9 mouse cellular contexts compared by ENCODE assay signal in genomic region chr6:87812656-87813055, GRCm38 (mm10). TPM values are rescaled to one million over a fixed set of nuclear protein-coding genes. Genes with fewer than 3 reads are reported as not detected.
DNase-seq lines count a peak whose midpoint lies in the region; ATAC-seq and TF ChIP-seq lines count a peak whose summit lies in the region.
"Had no signal": no experiment of that assay in that cellular context is flagged by ENCODE, and none has a peak within 500 bp of the region (broad histone marks: within the 10 kb centered on the region; RNA-seq: fewer than 3 reads in every experiment).

No protein-coding gene starts in this region.

- no peak for TF ChIP-seq CTCF in gastrocnemius, adult 2 months (IDR thresholded peaks at IDR 0.05)
- TF ChIP-seq CTCF in lung, adult 2 months (IDR thresholded peaks at IDR 0.05; ENCODE audit: insufficient read depth, low read length), result no peak
- TF ChIP-seq CTCF in small intestine, adult 2 months (IDR thresholded peaks at IDR 0.05; ENCODE audit: extremely low read depth, insufficient read length, insufficient replicate concordance, low read depth, low read length), result no peak

- H3K4me1 ChIP-seq in lung, embryonic 16.5 days (replicated peaks; ENCODE audit: control insufficient read depth, insufficient read depth, low read length), result peaks cover 20% of the 10 kb centered on the region
- peaks cover 10% of the 10 kb centered on the region for H3K4me1 ChIP-seq in lung, adult 2 months (ENCODE audit: control insufficient read depth, insufficient read depth, low read length)
- peaks cover 25% of the 10 kb centered on the region for H3K4me1 ChIP-seq in limb, embryonic 10.5 days
- peaks cover 14% of the 10 kb centered on the region for H3K4me1 ChIP-seq in small intestine, adult 2 months (ENCODE audit: control insufficient read depth, insufficient read depth, insufficient read length, low read length)

- H3K27me3 ChIP-seq in lung, embryonic 16.5 days (ENCODE audit: control insufficient read depth, insufficient read depth, low read depth, low read length), result no peaks in the 10 kb centered on the region
- H3K27me3 ChIP-seq in limb, embryonic 10.5 days (ENCODE audit: low read depth, poor library complexity, severe bottlenecking), result no peaks in the 10 kb centered on the region
- no peaks in the 10 kb centered on the region for H3K27me3 ChIP-seq in small intestine, adult 2 months (ENCODE audit: control insufficient read depth, insufficient read depth, low read length)

- DNase-seq in gastrocnemius, adult 2 months, result no peak
- no peak for DNase-seq in gastrocnemius, adult 8-10 months (ENCODE audit: low spot score in 2 of 2)
- no peak for DNase-seq in lung, adult 2 months
- DNase-seq in limb, embryonic 10.5 days (ENCODE audit: low spot score), result no peak
- no peak for DNase-seq in thymus, postnatal 36 days
- no peak for DNase-seq in cerebellum, adult 9-10 months

- WGBS in lung, embryonic 16.5 days, result 81% methylated on average over 1 of the region's 1 CpGs
- WGBS in lung, adult 2 months, result 91% methylated on average over 1 of the region's 1 CpGs
- 82% methylated on average over 1 of the region's 1 CpGs for WGBS in limb, embryonic 10.5 days
- WGBS in small intestine, adult 2 months, result 84% methylated on average over 1 of the region's 1 CpGs

- peak overlapping the region; percentile 70 for H3K4me2 ChIP-seq in lung, embryonic 16.5 days (ENCODE audit: low read depth, low read length)

- peaks cover 14% of the 10 kb centered on the region; the same call in 1 of the 2 replicates for H3K36me3 ChIP-seq in lung, embryonic 16.5 days (ENCODE audit: control insufficient read depth, insufficient read depth, low read length)
- peaks cover 45% of the 10 kb centered on the region for H3K36me3 ChIP-seq in limb, embryonic 10.5 days
- H3K36me3 ChIP-seq in small intestine, adult 2 months (ENCODE audit: control insufficient read depth, insufficient read depth, low read length), result peaks cover 1% of the 10 kb centered on the region; the same call in 1 of the 2 replicates

- no peaks in the 10 kb centered on the region for H3K9me3 ChIP-seq in lung, embryonic 16.5 days (ENCODE audit: control insufficient read depth, low read length)
- H3K9me3 ChIP-seq in limb, embryonic 10.5 days (replicated peaks), result no peaks in the 10 kb centered on the region

- peak overlapping the region; percentile 95 for H3K27ac ChIP-seq in gastrocnemius, adult 2 months
- peak overlapping the region; percentile 89; the same call in 1 of the 2 replicates for H3K27ac ChIP-seq in lung, embryonic 16.5 days (ENCODE audit: low read length)
- 0 out of 2 replicates have a peak overlapping the region, but pooled peaks have one; percentile 82 for H3K27ac ChIP-seq in limb, embryonic 10.5 days
- H3K27ac ChIP-seq in small intestine, adult 2 months (ENCODE audit: insufficient read depth, low read depth, low read length), result peak overlapping the region; percentile 61

- no peak for ATAC-seq in lung, embryonic 16.5 days (ENCODE audit: low read depth)

- TF ChIP-seq POLR2A in lung, adult 2 months (IDR thresholded peaks at IDR 0.05; ENCODE audit: borderline replicate concordance, extremely low read depth, low read depth, low read length), result no peak
- TF ChIP-seq POLR2A in small intestine, adult 2 months (IDR thresholded peaks at IDR 0.05; ENCODE audit: low read depth, low read length), result no peak

- H3K4me3 ChIP-seq in gastrocnemius, adult 2 months, result peak overlapping the region; percentile 90
- peak overlapping the region; percentile 88 for H3K4me3 ChIP-seq in lung, embryonic 16.5 days (ENCODE audit: low read length)
- H3K4me3 ChIP-seq in lung, adult 2 months (replicated peaks; ENCODE audit: extremely low read depth, low read depth, low read length), result no peak overlapping the region
- H3K4me3 ChIP-seq in limb, embryonic 10.5 days, result peak overlapping the region; percentile 78
- H3K4me3 ChIP-seq in small intestine, adult 2 months (ENCODE audit: low read depth, low read length), result 0 out of 2 replicates have a peak overlapping the region, but pooled peaks have one; percentile 82

- intact Hi-C loops in gastrocnemius, adult 2 months (cut with DNase I), result loop anchor here (5.0 kb wide), 1 partner anchor 50 kb away; no protein-coding TSS in a partner anchor

- H3K9ac ChIP-seq in lung, embryonic 16.5 days (ENCODE audit: low read length), result peak overlapping the region; percentile 64

RNA-seq across cellular contexts. Expression of gene Rab43, which starts 0.7 kb away (rescaled TPM):
- total RNA-seq in gastrocnemius, adult 2 months (2021), result 1 to 10 TPM; 3.9 to 4.9 TPM
- 1 to 10 TPM; 3.6 to 5.4 (median 4.5) TPM for total RNA-seq in gastrocnemius, adult 8-10 months (2022)
- polyA plus RNA-seq in lung, embryonic 16.5 days (2015; fragmentation: Nextera tagmentation; extraction: Ambion mirVana), result 10.9 and 13.1 TPM in 2 replicates
- polyA plus RNA-seq in lung, adult 2 months (2012; rRNA removed), result 43.0 and 46.2 TPM in 2 replicates
- polyA plus RNA-seq in limb, embryonic 10.5 days (2016; fragmentation: Nextera tagmentation; extraction: Ambion mirVana), result 5.3 and 7.6 TPM in 2 replicates
- 47.2 and 58.4 TPM in 2 replicates for polyA plus RNA-seq in small intestine, adult 2 months (2012; rRNA removed)

RNA-seq across cellular contexts. Expression of gene Gm45140, which starts 22.9 kb away (rescaled TPM):
- total RNA-seq in gastrocnemius, adult 2 months (2021), result 1 to 10 TPM in 1 of 2 experiments, under 1 TPM in 1; 0.45 to 1.7 TPM
- total RNA-seq in gastrocnemius, adult 8-10 months (2022), result 1 to 10 TPM in 1 of 4 experiments, under 1 TPM in 1, not detected in 2; 0.48 to 1.0 TPM
- 1.5 and 3.5 TPM in 2 replicates for polyA plus RNA-seq in lung, embryonic 16.5 days (2015; fragmentation: Nextera tagmentation; extraction: Ambion mirVana)
- 0.47 and 0.68 TPM in 2 replicates for polyA plus RNA-seq in lung, adult 2 months (2012; rRNA removed)
- 2.7 and 3.6 TPM in 2 replicates for polyA plus RNA-seq in limb, embryonic 10.5 days (2016; fragmentation: Nextera tagmentation; extraction: Ambion mirVana)
- 0.34 and 0.47 TPM in 2 replicates for polyA plus RNA-seq in small intestine, adult 2 months (2012; rRNA removed)

RNA-seq across cellular contexts. Expression of gene Isy1, which starts 25.9 kb away (rescaled TPM):
- total RNA-seq in gastrocnemius, adult 2 months (2021), result 10 to 100 TPM; 17.7 to 21.1 TPM
- 10 to 100 TPM; 13.1 to 23.1 (median 18.4) TPM for total RNA-seq in gastrocnemius, adult 8-10 months (2022)
- polyA plus RNA-seq in lung, embryonic 16.5 days (2015; fragmentation: Nextera tagmentation; extraction: Ambion mirVana), result 33.8 and 47.6 TPM in 2 replicates
- polyA plus RNA-seq in lung, adult 2 months (2012; rRNA removed), result 21.2 and 21.4 TPM in 2 replicates
- 68.8 and 74.0 TPM in 2 replicates for polyA plus RNA-seq in limb, embryonic 10.5 days (2016; fragmentation: Nextera tagmentation; extraction: Ambion mirVana)
- 2.2 and 6.7 TPM in 2 replicates for polyA plus RNA-seq in small intestine, adult 2 months (2012; rRNA removed)

RNA-seq across cellular contexts. Expression of gene Gp9, which starts 34.8 kb away (rescaled TPM):
- not detected for total RNA-seq in gastrocnemius, adult 2 months (2021)
- total RNA-seq in gastrocnemius, adult 8-10 months (2022), result not detected
- polyA plus RNA-seq in lung, embryonic 16.5 days (2015; fragmentation: Nextera tagmentation; extraction: Ambion mirVana), result 3.4 and 7.1 TPM in 2 replicates
- 13.1 and 14.9 TPM in 2 replicates for polyA plus RNA-seq in lung, adult 2 months (2012; rRNA removed)
- 1.6 and 2.1 TPM in 2 replicates for polyA plus RNA-seq in limb, embryonic 10.5 days (2016; fragmentation: Nextera tagmentation; extraction: Ambion mirVana)
- polyA plus RNA-seq in small intestine, adult 2 months (2012; rRNA removed), result 1.7 TPM in 1 of 2 replicates, not detected in the other
- polyA plus RNA-seq: activated CD4-positive, CD25-positive, alpha-beta regulatory T cell, adult 4 months had no signal

RNA-seq across cellular contexts. Expression of gene Cnbp, which starts 38.2 kb away (rescaled TPM):
- 100 to 1,000 TPM; 475 to 511 TPM for total RNA-seq in gastrocnemius, adult 2 months (2021)
- total RNA-seq in gastrocnemius, adult 8-10 months (2022), result 100 to 1,000 TPM; 567 to 637 (median 580) TPM
- 966 and 994 TPM in 2 replicates for polyA plus RNA-seq in lung, embryonic 16.5 days (2015; fragmentation: Nextera tagmentation; extraction: Ambion mirVana)
- 140 and 217 TPM in 2 replicates for polyA plus RNA-seq in lung, adult 2 months (2012; rRNA removed)
- 1,415 and 1,701 TPM in 2 replicates for polyA plus RNA-seq in limb, embryonic 10.5 days (2016; fragmentation: Nextera tagmentation; extraction: Ambion mirVana)
- 63.8 and 77.3 TPM in 2 replicates for polyA plus RNA-seq in small intestine, adult 2 months (2012; rRNA removed)
